Mouse (Mus musculus) liver, adult 10 weeks (tissue): ENCODE data around the gene Plod3. TPM values are rescaled to one million over a fixed set of nuclear protein-coding genes. Genes with fewer than 3 reads are reported as not detected.

Experiments used
- polyA plus RNA-seq: library from polyadenylated mRNA; stranded (reverse); fragments of 350-450 nt; fragmentation: Illumina TruSeq; extraction: RNeasy Lipid Tissue Mini Kit (QIAGEN cat#74804); gene quantifications from one replicate; pipeline ENCODE4 v1.2.3, GENCODE M21; 2014; ENCODE audit warnings: low read depth, low replicate concordance

The Plod3 gene
- 1.1 TPM for polyA plus RNA-seq

GRCm38 (mm10) chr5:136986695-136987137, at the start of gene Plod3:
TSS of gene Plod3 (plus strand) at chr5:136987019.

GRCm38 (mm10) chr5:136953015-136953414, 33.8 kb upstream of the Plod3 start, which contains the start of gene Fis1:
TSS of gene Fis1 (plus strand) at chr5:136953275.

GRCm38 (mm10) chr5:136966331-136966730, 20.5 kb upstream of the Plod3 start, which contains the start of gene Cldn15:
TSS of gene Cldn15 (plus strand) at chr5:136966616.

GRCm38 (mm10) chr5:136987934-136988271, 1.1 kb downstream of the Plod3 start, which contains the start of gene Znhit1:
TSS of gene Znhit1 (minus strand) at chr5:136988021.

GRCm38 (mm10) chr5:137026092-137026491, 39.3 kb downstream of the Plod3 start, which contains the start of gene Vgf:
TSS of gene Vgf (plus strand) at chr5:137026392.

GRCm38 (mm10) chr5:137045402-137046323, 58.8 kb downstream of the Plod3 start, which contains the start of gene Ap1s1:
TSS of gene Ap1s1 (minus strand) at chr5:137046135.

Other genes starting within 250 kb of the Plod3 start
- not detected for gene Col26a1, start 103.8 kb upstream of the Plod3 start, polyA plus RNA-seq
- 1.7 TPM for gene Ift22, start 78.9 kb upstream of the Plod3 start, polyA plus RNA-seq
- gene Fis1, start 33.7 kb upstream of the Plod3 start, polyA plus RNA-seq, result 9.0 TPM
- gene Cldn15, start 20.4 kb upstream of the Plod3 start, polyA plus RNA-seq, result not detected
- 6.6 TPM for gene Znhit1, start 1.0 kb downstream of the Plod3 start, polyA plus RNA-seq
- gene Vgf, start 39.4 kb downstream of the Plod3 start, polyA plus RNA-seq, result not detected
- gene Ap1s1, start 59.1 kb downstream of the Plod3 start, polyA plus RNA-seq, result 9.6 TPM
- gene Serpine1, start 85.2 kb downstream of the Plod3 start, polyA plus RNA-seq, result 0.69 TPM
- 7.7 TPM for gene Trim56, start 129.2 kb downstream of the Plod3 start, polyA plus RNA-seq
- gene Muc3, start 162.3 kb downstream of the Plod3 start, polyA plus RNA-seq, result 0.26 TPM
- gene Muc3a, start 225.4 kb downstream of the Plod3 start, polyA plus RNA-seq, result not detected